Mouse (Mus musculus) NIH3T3 (cell line): Measurements from ENCODE around the gene Lrp2.
"Not testable (repeated sequence)": the region's sequence is repeated elsewhere in the genome, so short reads cannot be mapped to it uniquely, and the experiment has no call there.

Experiments used
- DNase-seq: peaks from one replicate; pipeline ENCODE4 v3.0.0-alpha.2; 2012; ENCODE audit warnings: low read depth

The Lrp2 gene

DNA sequence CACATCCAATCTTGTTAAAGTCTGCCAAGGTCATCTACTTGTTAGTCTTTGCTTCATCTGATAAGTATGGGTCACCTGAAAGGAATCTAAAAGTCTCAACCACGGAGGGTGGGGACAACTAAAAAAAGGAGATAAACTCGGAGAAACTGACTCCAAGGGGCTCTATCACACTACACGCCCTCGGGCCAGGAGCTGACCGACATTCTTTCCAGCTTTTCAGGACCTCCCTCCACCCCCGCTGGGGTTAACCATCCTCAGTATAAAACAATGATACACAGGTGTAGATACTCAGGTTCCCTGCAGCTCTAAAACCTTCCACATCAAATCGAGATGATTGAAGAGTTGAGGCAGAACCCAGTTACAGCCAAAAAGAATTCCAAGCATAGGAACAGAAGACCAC lies 3.0 kb downstream of the Lrp2 start:
- DNase-seq = no peak

DNA sequence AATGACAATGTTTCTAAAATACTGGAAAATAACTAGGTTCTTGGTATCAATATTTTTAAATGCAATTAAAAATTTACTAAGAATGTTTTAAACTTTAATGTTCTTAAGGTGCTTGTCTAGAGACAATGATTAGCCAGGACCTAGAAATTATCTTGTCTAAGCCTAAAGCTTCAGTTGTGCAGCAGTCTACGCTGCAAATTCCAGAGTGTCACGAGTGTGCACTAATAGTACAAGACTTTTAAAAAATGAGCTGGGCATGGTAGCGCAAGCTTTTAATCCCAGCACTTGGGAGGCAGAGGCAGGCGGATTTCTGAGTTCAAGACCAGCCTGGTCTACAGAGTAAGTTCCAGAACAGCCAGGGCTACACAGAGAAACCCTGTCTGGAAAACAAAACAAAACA lies 3.8 kb downstream of the Lrp2 start:
- DNase-seq = not testable (repeated sequence)

DNA sequence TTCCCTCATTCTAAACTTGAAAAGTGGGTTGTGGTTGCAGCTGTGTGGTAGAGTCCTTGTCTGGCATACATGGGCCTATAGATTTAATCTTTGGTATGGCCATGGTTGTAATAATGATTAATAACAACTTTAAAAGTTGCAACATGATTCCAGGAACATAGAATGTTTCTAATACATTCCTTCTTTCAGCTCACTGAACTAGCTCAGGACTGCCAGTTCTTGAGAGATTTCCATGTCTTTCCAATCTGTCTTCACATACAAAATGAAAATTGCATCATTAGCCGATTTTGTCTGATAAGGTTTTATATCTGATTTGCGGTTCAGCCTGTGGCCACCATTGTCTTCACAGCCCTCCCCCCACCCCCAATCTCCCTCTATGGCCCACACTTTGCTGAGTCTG lies 5.8 kb downstream of the Lrp2 start:
- DNase-seq = no peak

DNA sequence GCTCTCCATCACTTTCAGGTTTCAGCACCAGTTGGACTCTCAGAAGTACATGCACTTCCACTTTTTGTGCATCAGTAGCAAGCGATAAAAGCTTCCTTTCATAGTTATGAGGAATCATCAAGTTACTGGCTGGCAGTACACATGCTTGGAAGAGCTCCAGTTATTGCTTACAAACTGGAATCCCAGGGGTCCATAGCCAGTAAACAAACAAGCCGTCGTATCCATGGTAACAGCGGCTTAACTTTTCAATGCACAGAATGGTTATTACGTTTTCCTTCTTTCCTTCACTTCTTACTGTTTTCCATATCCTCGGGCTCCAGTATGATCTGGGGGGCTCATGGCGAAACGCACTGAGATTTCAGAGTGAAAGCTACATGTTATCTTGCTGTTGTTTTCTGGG lies 7.7 kb downstream of the Lrp2 start:
- peak; percentile 10 for DNase-seq

DNA sequence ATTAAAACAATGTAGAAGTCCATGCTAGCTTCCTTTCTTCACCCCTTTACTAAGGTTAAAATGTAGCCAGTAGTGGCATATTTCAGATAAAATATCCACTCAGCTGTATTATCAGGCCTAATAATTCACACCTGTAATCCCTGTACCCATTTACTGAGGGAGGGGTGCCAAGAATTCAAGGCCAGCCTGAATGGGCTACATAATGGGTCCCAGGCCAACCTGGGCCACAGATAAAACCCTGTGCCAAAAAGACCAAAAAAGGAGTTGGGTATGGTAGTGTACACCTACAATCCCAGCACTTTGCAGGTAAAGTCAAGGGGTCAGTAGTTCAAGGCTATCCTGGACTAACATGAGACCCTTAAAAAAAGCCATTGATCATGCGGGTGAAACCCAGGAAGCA lies 9.3 kb downstream of the Lrp2 start:
- DNase-seq = no peak

DNA sequence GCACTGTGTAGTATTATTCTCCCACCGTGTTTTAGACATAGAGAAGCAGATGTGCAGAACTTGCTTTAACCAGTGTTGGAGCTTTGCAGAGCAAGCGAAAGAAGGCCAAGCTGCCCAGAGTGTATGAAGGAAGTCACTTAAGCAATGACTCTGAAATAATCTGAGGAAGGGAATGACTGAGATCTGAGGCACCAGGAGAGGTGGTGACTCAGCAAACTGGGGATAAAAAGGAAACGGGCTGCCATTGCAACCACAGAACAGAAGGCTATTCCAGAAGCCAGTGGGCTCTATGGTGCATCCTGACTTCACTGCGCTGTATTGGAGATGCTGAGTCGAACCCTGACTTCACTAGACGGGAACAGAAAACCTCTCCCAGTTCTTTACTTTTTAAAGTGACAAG lies 10.9 kb downstream of the Lrp2 start:
- DNase-seq = peak; percentile 11

DNA sequence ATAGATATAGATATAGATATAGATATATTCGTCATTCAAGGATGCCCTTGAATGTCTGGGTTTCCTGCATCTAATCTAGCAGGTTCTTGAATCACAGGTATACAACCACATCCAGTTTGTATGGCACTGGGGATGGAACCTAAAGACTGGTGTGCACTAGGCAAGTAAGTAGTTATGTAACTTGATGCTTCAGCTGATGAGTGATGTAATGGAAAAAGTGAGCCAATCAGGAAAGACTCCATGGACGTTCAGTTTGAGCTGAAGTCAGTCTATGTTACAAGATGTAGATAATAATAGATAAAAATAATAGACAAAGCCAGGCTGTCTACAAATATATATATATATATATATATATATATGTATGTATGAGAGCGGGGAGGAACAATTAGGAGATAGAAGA lies 11.6 kb downstream of the Lrp2 start:
- no peak for DNase-seq

DNA sequence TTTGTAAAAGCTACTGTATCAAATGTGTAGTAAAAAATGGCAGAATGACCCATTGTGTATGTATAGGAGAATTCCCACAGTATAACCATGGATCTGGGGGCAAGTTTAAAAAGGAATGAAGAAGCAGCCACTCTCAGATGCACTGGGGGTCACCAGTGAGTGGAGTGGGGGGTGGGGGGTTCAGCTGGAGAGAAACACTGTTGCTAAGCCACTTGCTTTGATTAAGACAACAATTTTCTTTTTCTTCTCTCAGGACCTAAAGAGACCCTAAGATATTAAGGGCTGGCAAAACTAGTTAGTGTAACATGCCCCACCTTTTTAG lies 12.2 kb downstream of the Lrp2 start:
- DNase-seq = no peak

DNA sequence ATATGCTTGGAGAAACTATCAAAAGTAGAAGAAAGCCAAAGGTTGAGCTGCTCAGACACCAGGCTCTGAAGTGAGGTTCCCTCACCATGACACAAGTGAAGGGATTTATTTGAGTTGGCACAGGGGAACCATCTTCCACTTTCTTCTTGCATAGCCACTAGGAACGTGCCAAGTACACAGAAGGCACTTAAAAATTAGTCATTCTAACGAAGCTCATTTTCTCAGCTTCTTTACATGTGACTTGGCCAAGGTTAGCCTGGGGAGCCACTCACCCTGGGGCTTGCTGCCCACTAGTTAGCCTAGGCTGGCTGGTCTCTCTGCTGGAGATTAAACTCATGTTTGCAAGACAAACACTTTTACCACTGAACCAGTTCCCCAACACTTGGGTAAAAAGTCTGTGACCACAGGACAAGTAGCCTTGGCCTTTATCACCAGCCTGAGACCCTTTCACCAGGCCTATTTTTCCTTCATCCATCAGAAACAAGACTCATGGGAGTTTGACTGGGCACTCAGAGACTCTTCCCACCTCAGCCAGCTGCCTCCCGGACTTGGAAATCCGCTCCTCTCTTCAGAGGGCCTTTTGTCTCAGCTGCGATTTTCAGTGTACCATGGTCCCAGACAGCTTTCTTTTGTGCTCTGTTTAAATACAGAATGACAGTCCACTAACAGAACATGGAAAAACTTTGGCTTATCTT lies 12.7 kb downstream of the Lrp2 start:
- no peak for DNase-seq

DNA sequence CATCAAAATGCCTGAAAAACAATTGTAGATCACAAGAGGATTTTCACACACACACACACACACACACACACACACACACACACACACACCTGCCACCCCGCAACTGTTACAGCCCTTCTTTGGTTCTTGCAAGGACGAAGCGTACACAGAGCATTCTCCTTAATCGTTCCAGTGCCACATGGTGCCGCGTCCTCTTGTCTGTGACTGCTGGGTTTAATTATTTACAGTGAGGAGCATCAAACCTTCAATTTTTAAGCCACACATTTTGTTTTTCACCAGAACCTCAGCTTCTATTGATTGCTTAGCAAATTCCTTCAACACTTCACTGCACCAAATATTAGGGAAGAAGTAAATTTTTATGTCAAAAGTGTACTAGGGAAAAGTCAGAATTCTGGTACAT lies 15.3 kb downstream of the Lrp2 start:
- DNase-seq = no peak

DNA sequence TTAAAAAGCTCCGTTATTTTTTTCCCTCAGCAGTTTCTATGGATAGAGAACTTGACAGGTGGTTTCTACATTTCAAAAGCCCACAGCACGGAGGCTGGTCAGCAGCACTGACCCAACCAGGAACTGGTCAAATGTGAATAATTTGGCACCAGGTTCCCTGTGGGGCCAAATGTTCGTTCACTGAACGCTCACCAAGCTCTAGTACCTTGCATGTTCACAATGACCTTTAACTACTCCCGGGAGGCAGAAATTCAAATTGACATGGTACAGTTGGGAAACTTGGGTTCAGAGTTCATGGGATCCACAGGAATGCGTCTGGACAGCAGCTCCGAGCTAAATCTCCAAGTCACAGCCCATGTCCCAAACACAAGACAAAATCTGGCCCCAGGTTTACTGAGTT lies 19.6 kb downstream of the Lrp2 start:
- DNase-seq = no peak

DNA sequence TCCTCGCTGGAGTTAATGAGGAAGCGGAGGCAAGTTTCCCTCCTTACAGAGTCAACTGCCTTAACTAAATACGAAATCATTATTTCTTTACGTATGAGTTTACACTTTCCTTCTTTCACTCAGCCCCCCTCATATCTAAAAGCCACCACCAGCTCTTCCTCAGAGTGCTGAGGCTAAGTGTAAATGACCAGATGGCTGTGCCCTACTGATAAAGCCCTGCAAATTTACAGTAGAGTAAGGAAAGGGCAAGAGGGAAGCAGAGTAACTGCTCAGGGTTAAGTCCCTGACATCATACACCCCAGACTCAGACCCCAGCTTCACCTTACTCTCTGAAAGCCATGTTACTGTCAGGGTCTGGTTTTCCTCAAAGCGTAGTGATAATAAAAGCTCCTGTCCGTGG lies 22.4 kb downstream of the Lrp2 start:
- DNase-seq = no peak

DNA sequence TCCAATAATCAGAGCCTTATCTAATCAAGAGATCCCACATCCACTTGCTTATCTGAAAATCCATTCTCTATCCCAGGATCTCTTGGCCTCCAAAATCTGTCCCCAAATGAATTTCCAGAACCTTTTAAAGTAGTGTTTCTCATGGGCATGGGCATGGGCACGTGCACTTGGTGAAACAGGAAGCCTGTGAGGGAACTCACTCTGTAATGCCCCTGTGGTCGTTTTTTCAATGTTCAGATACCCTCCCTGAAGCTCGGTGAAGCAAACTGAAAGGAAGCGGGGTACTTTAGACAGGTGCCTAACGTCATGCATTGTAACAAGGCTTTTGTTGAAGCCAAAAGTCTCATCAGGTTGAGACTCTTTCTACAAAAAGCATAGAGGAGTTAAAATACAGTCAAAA lies 23.1 kb downstream of the Lrp2 start:
- DNase-seq = no peak

DNA sequence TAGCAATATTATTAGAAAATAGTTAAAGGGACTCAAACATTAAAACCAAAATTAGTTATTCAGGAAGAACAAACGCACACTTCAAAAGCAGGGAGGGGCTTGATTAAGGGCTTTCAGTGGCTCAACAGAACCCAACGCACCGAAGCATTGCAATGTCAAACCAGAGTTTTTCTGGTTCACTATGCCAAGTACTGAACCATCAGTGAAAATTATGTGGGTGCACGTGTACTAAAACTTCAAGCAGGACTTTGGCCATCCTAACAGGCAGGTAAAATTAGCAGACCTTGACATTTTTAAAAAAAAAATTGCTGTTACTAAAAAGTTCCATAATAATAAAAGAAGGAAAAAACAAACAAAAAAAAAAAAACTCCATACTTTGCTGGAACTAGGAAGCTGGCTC lies 25.6 kb downstream of the Lrp2 start:
- DNase-seq = no peak

DNA sequence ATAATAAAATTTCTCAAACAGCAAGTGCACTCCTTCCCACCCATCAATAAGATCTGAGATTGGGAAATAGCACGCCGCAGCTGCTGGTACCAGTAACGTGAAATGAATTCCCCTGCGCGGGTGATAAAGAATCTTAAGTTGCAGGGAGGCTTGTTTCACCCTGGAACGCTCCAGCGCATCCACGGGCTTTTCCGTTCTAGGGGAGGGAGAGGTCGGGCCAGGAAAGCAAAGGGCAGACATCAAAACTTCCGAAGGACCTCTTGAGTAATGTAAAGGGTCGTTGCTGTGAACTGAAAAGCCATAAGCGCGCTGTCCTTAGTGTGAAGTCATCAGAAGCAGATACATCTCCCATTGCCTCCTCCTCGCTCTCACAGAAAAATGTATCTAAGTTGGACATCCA lies 26.5 kb downstream of the Lrp2 start:
- no peak for DNase-seq

DNA sequence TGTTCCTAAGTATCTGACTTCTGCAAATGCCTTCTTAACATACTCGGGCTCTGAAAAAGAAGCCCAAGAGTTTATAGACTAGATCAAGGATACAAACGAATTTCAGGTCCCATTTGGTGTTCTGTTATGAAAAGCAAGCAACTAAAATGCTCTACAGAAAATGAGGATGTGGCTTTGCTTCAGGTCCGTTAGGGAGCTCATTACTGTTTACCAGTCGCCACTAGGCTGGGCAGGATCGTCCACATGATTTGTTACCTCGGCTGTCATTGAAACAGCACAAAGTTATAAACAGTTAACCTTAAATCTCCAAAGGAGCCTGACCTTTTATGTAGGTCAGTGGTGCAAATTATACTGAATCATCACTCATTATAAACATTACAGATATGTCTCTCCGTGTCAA lies 29.2 kb downstream of the Lrp2 start:
- DNase-seq = no peak

DNA sequence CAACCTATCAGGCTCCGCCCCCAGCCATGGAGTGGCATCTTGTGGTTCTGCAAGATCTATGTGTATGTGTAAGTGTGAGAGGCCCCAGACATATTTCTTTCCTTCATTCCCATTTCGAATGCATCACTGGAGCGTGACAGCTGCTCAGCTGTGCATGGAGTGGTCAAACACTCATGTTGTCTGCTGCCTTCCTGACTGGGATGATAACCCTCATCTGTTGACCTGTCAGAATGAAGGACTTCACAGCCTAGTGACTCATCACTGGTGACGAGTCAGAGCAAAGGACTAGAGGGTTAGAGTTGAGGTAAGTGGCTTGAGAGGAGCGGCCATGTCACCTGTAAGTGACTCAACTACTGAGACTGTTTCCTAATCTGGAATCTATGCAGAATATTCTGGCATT lies 34.2 kb downstream of the Lrp2 start:
- DNase-seq = no peak

DNA sequence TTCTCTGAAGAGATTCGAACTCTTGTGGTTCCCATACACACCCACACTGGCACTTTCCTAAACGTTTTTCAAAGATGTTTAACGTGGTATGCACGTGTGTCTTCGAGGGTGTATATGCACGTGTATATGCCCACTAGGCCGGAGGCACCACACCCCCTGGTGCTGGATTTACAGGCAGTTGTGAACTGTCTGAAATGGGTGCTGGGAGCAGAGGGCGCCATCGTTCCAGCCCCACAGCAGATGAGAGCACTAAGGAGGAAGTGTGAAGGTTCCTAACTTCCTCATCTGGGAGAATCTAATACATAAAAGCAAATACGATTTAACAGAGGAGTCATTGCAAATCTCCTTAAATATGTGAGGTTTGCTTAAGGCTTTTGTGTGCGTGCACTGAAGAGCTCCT lies 39.0 kb downstream of the Lrp2 start:
- no peak for DNase-seq

DNA sequence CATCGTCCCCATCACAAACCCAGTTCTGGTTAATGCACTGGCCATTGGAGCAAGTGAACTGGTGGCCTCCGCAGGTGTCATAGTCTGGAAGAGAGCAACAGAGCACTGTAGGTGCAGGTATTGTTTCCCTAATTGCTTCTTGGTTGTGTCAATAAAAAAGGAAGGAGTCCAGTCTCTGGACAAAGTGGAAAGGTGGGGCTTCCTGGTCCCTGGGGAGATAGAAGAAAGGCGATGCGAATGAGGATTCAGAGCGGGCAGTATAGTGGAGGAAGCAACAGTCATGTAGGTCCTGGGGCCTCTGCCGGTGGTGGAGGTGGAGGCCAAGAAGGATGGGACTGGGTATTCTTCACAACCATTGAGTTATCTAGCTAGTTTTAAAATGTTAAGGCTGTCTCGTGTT lies 49.8 kb downstream of the Lrp2 start:
- DNase-seq = no peak

DNA sequence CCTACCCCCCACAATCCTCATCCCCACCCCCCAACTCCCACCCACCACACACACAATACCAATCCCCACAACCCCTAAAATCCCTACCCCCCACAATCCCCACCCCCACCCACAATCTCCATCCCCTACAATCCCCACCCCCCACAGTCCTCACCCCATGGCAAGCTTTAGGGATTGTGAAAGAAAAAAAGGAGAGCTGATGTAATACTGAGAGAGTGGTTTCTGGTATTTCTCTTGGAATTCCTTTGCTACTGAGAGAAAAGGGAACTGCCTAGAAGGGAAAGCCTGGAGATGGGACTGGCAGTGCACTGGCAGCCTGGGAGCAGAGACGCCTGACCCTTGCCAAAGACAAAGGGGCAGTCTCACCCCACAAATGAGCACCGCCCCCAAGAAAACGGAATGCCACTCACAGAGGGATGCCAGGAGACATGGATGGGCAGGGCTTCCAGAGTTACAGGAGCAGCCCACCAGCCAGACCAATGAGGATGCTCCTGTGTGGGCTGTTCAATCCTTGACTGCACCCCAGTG lies 54.3 kb downstream of the Lrp2 start:
- DNase-seq = peak; percentile 41

DNA sequence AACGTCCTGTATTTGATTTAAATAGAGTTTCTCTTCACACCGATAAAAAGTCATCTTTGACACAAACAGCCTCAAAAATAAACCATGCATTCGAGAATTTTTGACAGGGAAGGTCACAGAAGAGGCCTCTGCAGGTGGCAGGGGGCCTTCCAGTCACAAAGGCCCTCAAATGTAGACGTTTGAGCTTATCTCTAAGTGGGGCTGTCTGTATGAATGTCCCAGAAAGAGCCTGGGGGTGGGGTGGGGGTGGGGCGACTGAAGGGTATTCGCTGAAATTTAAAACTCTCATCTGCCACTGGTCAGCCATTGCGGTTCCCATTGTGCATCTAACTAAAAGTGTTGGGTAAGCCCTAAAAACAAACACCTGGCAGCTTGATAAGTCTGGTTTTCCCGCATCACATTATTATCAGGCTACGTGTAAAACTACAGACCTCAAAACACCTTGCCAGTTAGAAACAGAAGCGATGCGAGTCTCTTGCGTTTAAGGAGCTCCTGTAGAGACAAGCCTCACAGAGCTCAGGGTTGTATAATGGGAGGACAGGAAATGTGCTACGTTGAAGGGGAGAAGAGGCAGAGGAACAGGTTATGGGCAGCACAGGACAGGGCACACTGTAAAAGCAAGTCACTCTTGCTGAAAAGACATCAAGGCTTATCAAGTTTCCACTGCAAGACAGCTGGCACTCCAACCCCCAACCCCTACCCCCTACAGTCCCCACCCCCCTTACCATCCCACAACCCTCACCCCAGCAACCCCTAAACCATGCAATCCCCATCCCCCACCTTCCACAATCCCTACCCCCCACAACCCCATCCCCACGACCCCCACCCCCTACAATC lies 55.0 kb downstream of the Lrp2 start:
- no peak for DNase-seq

DNA sequence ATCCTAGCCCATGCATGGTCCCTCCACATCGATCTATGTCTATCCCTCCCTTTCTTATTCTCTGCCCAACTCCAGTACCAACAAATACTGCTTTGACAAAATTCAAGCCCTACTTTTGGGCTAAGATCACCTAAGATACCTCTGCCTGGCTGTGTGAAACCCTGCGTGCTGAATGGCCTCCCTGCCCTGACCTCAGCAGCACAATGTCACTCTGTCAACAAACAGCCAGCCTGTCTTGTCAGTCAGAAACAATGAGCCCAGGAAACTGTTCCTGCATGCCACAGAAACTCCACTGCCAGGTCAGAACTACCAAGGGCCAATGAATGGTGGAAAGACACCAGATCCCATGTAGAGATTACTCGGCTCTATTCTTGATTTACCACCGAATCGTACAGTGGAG lies 55.7 kb downstream of the Lrp2 start:
- no peak for DNase-seq

DNA sequence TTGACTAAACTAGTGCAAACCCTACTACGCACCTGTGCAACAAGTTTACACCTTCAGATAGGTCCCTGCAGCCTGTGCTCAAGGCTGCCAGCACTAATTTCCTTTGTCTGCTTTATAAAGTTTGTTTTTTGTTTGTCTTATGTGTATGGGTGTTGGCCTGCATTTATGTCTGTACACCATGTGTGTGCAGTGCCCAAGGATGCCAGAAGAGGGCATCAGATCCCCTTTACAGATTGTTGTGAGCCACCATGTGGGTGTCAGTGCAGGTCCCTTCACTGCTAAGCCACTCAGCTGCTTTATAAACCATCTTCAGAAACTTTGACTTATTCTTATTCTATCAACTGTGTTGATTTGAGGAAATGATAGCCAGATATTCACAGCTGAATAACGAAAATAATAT lies 65.6 kb downstream of the Lrp2 start:
- no peak for DNase-seq

DNA sequence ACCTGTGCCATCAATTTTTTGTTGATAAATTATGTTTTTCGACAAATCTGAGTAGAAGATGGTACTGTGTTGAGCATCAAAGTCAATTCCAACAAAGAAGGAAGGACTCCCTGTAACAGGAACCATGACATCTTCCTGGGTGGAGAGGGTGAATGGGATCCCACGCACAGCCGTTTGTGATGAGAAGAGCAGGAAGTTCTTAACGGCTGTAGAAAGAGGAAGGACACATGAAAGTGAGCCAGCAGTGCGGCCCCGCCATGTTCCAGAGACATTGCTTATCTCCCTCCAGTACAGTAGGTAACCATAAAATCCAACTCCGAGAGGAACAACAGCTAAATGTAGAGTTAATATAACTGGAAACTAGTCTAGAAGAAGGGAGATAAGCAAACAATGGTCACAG lies 67.6 kb downstream of the Lrp2 start:
- no peak for DNase-seq
